Mouse (Mus musculus) neural tube, embryonic 13.5 days (tissue): Measurements from ENCODE around the gene Chrnb2. TPM values are rescaled to one million over a fixed set of nuclear protein-coding genes. Genes with fewer than 3 reads are reported as not detected.

Source experiments
- ATAC-seq: fragments of 200-750 bp; cut with Nextera tagmentation; 2 replicates; pipeline ENCODE4 v1.8.0; 2017; ENCODE audit warnings: low read depth, mild to moderate bottlenecking, moderate TSS enrichment, moderate library complexity
- H3K27ac ChIP-seq: fragments of 300-500 bp; sonication (generic); replicated peaks from 2 replicates; pipeline ENCODE4 v1.5.1; 2015; ENCODE audit warnings: moderate library complexity, mild to moderate bottlenecking, inconsistent platforms
- H3K27me3 ChIP-seq: fragments of 300-500 bp; sonication (generic); 2 replicates; pipeline ENCODE4 v1.6.1; 2015; ENCODE audit warnings: mild to moderate bottlenecking, inconsistent platforms
- H3K36me3 ChIP-seq: fragments of 300-500 bp; sonication (generic); 2 replicates; pipeline ENCODE4 v1.6.1; 2015; ENCODE audit warnings: mild to moderate bottlenecking, inconsistent platforms
- H3K4me1 ChIP-seq: fragments of 300-500 bp; sonication (generic); replicated peaks from 2 replicates; pipeline ENCODE4 v1.6.1; 2015; ENCODE audit warnings: inconsistent platforms
- H3K4me2 ChIP-seq: fragments of 300-500 bp; sonication (generic); 2 replicates; pipeline ENCODE4 v1.6.1; 2015; ENCODE audit warnings: inconsistent platforms, mild to moderate bottlenecking, moderate library complexity
- H3K4me3 ChIP-seq: fragments of 300-500 bp; sonication (generic); 2 replicates; pipeline ENCODE4 v1.5.1; 2015; ENCODE audit warnings: mild to moderate bottlenecking, inconsistent platforms
- H3K9ac ChIP-seq: fragments of 300-500 bp; sonication (generic); 2 replicates; pipeline ENCODE4 v1.6.1; 2015; ENCODE audit warnings: moderate library complexity, mild to moderate bottlenecking, inconsistent platforms
- H3K9me3 ChIP-seq: fragments of 300-500 bp; sonication (generic); 2 replicates; pipeline ENCODE4 v1.6.1; 2016; ENCODE audit warnings: inconsistent platforms
- WGBS: fragments of 180-500 bp; shearing (Covaris S2); methylation state at CpG from one replicate; pipeline ENCODE4 v1.1.7; 2015; 5-methylcytosine and 5-hydroxymethylcytosine counted together
- polyA plus RNA-seq: library from polyadenylated mRNA; unstranded; fragments of >200 nt; fragmentation: Nextera tagmentation; extraction: Ambion mirVana; gene quantifications from 2 replicates; pipeline ENCODE4 v1.2.1, GENCODE M21; 2015

Chrnb2 gene
- polyA plus RNA-seq, 1 experiment from 2014 or later, result 27.4 TPM

DNA sequence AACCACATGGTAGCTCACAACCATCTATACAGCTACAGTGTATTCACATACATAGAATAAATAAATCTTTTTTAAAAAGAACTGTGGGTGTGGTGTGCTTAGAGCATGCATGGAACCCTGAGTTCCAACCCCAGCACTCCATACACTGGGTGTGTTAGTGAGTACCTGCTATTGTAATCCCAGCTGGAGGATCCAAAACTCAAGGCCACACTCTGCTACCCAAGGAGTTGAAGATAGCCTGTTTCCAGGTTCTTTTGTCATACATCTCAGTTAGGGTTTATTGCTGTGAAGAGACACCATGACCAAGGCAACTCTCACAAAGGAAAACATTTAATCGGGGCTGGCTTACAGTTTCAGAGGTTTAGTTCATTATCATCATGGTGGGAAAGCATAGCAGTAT, 65.5 kb downstream of the Chrnb2 start:
- H3K9me3 ChIP-seq, result no peaks in the 10 kb centered on the region
- H3K4me3 ChIP-seq, result no peak overlapping the region
- H3K27me3 ChIP-seq, result no peaks in the 10 kb centered on the region
- H3K36me3 ChIP-seq, result no peaks in the 10 kb centered on the region
- no peaks in the 10 kb centered on the region for H3K4me1 ChIP-seq
- ATAC-seq, result no peak
- H3K27ac ChIP-seq, result no peak overlapping the region
- no peak overlapping the region for H3K9ac ChIP-seq
- WGBS, result 89% methylated on average over 1 of the region's 1 CpGs
- no peak overlapping the region for H3K4me2 ChIP-seq

Other genes starting within 250 kb of the Chrnb2 start
- 4.8 and 5.5 TPM in 2 replicates for gene Kcnn3, start 244.5 kb downstream of the Chrnb2 start, polyA plus RNA-seq
- gene Adar, start 49.6 kb downstream of the Chrnb2 start, polyA plus RNA-seq, result 18.4 and 20.2 TPM in 2 replicates
- gene Ube2q1, start 9.0 kb upstream of the Chrnb2 start, polyA plus RNA-seq, result 14.3 and 15.2 TPM in 2 replicates
- gene She, start 66.7 kb upstream of the Chrnb2 start, polyA plus RNA-seq, result 1.9 and 2.5 TPM in 2 replicates
- 0.68 and 0.96 TPM in 2 replicates for gene Il6ra, start 148.6 kb upstream of the Chrnb2 start, polyA plus RNA-seq
- gene Atp8b2, start 198.9 kb upstream of the Chrnb2 start, polyA plus RNA-seq, result 11.3 and 12.0 TPM in 2 replicates
- 120 and 133 TPM in 2 replicates for gene Hax1, start 234.1 kb upstream of the Chrnb2 start, polyA plus RNA-seq